Mouse (Mus musculus) embryo, embryonic 9.5 days (tissue): ENCODE results near the gene Rreb1.

Experiments
- DNase-seq: peaks from one replicate; pipeline ENCODE4 v3.0.0-alpha.2; 2017; ENCODE audit errors: extremely low spot score

Rreb1 gene

GRCm38 (mm10) chr13:37918336-37919261 lies 140.4 kb downstream of the Rreb1 start:
- no peak for DNase-seq

- DNase-seq, result no peak
These were observed 141.6 kb downstream of the Rreb1 start for GRCm38 (mm10) chr13:37919711-37920277.

- no peak for DNase-seq
These were observed 142.5 kb downstream of the Rreb1 start for GRCm38 (mm10) chr13:37920727-37921126.

- DNase-seq, result no peak
These were observed 144.9 kb downstream of the Rreb1 start for GRCm38 (mm10) chr13:37923091-37923490.

GRCm38 (mm10) chr13:37923643-37924460 lies 145.7 kb downstream of the Rreb1 start:
- DNase-seq, result no peak

- no peak for DNase-seq
These were observed 146.3 kb downstream of the Rreb1 start for GRCm38 (mm10) chr13:37924461-37924948.

GRCm38 (mm10) chr13:37926394-37926793 lies 148.2 kb downstream of the Rreb1 start:
- DNase-seq, result no peak

- no peak for DNase-seq
These were observed 151.3 kb downstream of the Rreb1 start for GRCm38 (mm10) chr13:37929532-37929931.

GRCm38 (mm10) chr13:37930091-37930490 lies 151.9 kb downstream of the Rreb1 start:
- no peak for DNase-seq

GRCm38 (mm10) chr13:37930621-37931020 lies 152.4 kb downstream of the Rreb1 start:
- DNase-seq, result no peak

- no peak for DNase-seq
These were observed 153.2 kb downstream of the Rreb1 start for GRCm38 (mm10) chr13:37931210-37931922.

GRCm38 (mm10) chr13:37934075-37934474 lies 155.9 kb downstream of the Rreb1 start:
- no peak for DNase-seq

- DNase-seq, result no peak
These were observed 156.7 kb downstream of the Rreb1 start for GRCm38 (mm10) chr13:37934920-37935319.

- no peak for DNase-seq
These were observed 158.2 kb downstream of the Rreb1 start for GRCm38 (mm10) chr13:37936351-37936750.

GRCm38 (mm10) chr13:37940167-37940566 lies 162.0 kb downstream of the Rreb1 start:
- DNase-seq, result no peak

GRCm38 (mm10) chr13:37940649-37941048 lies 162.4 kb downstream of the Rreb1 start:
- no peak for DNase-seq

GRCm38 (mm10) chr13:37941138-37941645 lies 163.0 kb downstream of the Rreb1 start:
- no peak for DNase-seq

GRCm38 (mm10) chr13:37941950-37942886 lies 164.0 kb downstream of the Rreb1 start:
- DNase-seq, result no peak

- DNase-seq, result no peak
These were observed 164.7 kb downstream of the Rreb1 start for GRCm38 (mm10) chr13:37942887-37943331.

GRCm38 (mm10) chr13:37943466-37943865 lies 165.3 kb downstream of the Rreb1 start:
- DNase-seq, result no peak
